Mouse (Mus musculus) cortical plate, adult 2 months (tissue): ENCODE results near the gene Ak2. TPM values are rescaled to one million over a fixed set of nuclear protein-coding genes. Genes with fewer than 3 reads are reported as not detected.

Source experiments
- H3K27ac ChIP-seq: fragments of 200-500 bp; 2 replicates; pipeline ENCODE4 v1.5.1; 2012; ENCODE audit warnings: low read length, control low read depth, inconsistent platforms; ENCODE audit not compliant: insufficient read depth
- H3K4me1 ChIP-seq: fragments of 200-500 bp; 2 replicates; pipeline ENCODE4 v1.6.1; 2011; ENCODE audit warnings: low read length; ENCODE audit not compliant: control insufficient read depth, insufficient read depth
- H3K4me3 ChIP-seq: fragments of 200-500 bp; 2 replicates; pipeline ENCODE4 v1.5.1; 2011; ENCODE audit warnings: mild to moderate bottlenecking, low read length, control low read depth; ENCODE audit not compliant: insufficient read depth
- CTCF ChIP-seq: fragments of 200-500 bp; IDR thresholded peaks from 2 replicates; pipeline ENCODE4 v1.5.1; 2011; ENCODE audit warnings: mild to moderate bottlenecking, control low read depth, low read length; ENCODE audit not compliant: insufficient read depth; ENCODE audit errors: extremely low read depth
- POLR2A ChIP-seq: fragments of 200-500 bp; IDR thresholded peaks from 2 replicates; pipeline ENCODE4 v1.6.1; 2011; ENCODE audit warnings: mild to moderate bottlenecking, low read length, control low read depth; ENCODE audit not compliant: insufficient read depth; ENCODE audit errors: extremely low read depth
- polyA plus RNA-seq: library from polyadenylated mRNA; depleted of rRNA; stranded (reverse); fragments of >200 nt; gene quantifications from 2 replicates; pipeline ENCODE4 v1.2.3, GENCODE M21; 2012; rRNA removed

The Ak2 gene
- polyA plus RNA-seq: 36.3 and 38.7 TPM in 2 replicates

DNA sequence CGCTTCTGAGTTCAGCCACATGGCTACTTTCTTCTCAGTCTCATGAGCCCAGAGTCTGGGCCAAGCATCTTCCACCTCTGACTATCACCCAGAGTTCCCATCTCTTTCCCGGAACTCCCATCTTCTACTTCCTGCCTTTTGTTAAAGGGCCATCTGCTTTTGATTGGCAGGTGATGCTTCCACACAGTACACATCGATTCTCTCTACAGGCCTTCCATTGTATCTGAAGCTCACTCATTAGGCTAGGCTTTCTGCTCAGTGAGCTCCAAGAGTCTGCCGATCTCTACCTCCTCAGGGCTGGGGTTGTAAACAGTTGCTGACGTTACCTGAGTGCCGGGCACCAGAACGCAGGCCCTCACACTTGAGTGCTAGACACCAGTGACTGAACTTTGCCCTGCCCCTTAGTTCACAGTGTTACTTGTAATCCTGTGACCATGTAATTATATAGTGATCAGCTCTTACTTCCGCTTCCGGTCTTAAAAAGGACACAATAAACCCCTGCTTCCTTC, at the start of gene Ak2:
Gene Ak2 (plus strand): TSS at position 459 of the 509 bp plus-strand sequence.
- no peak within 1 kb of the TSS; the same call in 1 of the 2 replicates for H3K4me3 ChIP-seq
- H3K4me1 ChIP-seq: peaks cover 4% of the 10 kb centered on the region
- TF ChIP-seq POLR2A (no peak), CTCF (no peak)
- H3K27ac ChIP-seq: no peak within 1 kb of the TSS

DNA sequence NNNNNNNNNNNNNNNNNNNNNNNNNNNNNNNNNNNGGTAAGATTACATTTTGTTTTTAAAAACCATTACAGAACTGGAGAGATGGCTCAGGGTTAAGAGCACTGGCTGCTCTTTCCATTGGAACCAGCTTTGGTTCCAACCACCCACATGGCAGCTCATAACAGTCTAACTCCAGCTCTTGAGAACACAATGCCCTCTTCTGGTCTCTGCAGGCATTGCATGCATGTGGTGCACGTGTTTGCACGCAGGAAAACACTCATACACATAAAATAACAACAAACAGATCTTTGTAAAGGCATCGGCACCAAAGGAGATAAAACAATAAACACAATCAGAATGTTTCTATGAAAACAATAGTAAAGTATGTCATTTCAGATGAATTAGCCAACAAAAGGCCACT, 49.4 kb upstream of the Ak2 start:
- Histone ChIP-seq H3K27ac (no peak overlapping the region), H3K4me1 (no peaks in the 10 kb centered on the region), H3K4me3 (no peak overlapping the region)
- TF ChIP-seq POLR2A (no peak), CTCF (0 out of 2 replicates have a peak, but pooled peaks have one; percentile 31)

DNA sequence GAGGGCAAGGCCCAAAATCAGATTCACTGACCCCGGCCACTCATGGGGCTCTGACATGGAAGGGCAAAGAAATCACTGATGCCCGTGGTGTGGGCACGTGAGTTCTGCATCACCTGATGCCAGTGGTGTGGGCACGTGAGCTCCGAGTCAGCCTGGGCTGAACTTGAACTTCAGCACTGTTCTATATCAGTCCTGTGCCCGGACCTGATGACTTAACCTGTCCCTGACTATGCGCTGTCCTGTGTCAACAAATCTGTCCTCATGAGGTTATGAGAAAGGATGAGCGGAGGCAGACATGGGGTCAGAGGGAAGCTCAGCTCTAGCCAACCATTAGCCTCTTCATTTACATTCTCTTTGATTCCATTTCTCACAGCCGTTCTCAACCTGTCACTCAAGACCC, 45.0 kb upstream of the Ak2 start:
- Histone ChIP-seq H3K27ac (no peak overlapping the region), H3K4me1 (no peaks in the 10 kb centered on the region), H3K4me3 (no peak overlapping the region)
- TF ChIP-seq CTCF (no peak), POLR2A (no peak)

GRCm38 (mm10) chr4:128947326-128947933, 44.3 kb upstream of the Ak2 start:
- no peak overlapping the region for H3K4me3 ChIP-seq
- no peak for TF ChIP-seq CTCF
- no peak for TF ChIP-seq POLR2A
- no peak overlapping the region for H3K27ac ChIP-seq
- H3K4me1 ChIP-seq: no peaks in the 10 kb centered on the region

- no peaks in the 10 kb centered on the region for H3K4me1 ChIP-seq
- no peak overlapping the region for H3K4me3 ChIP-seq
- no peak overlapping the region for H3K27ac ChIP-seq
- no peak for TF ChIP-seq POLR2A
- peak; percentile 60 for TF ChIP-seq CTCF
Observed at GRCm38 (mm10) chr4:128948137-128948674, 43.6 kb upstream of the Ak2 start.

DNA sequence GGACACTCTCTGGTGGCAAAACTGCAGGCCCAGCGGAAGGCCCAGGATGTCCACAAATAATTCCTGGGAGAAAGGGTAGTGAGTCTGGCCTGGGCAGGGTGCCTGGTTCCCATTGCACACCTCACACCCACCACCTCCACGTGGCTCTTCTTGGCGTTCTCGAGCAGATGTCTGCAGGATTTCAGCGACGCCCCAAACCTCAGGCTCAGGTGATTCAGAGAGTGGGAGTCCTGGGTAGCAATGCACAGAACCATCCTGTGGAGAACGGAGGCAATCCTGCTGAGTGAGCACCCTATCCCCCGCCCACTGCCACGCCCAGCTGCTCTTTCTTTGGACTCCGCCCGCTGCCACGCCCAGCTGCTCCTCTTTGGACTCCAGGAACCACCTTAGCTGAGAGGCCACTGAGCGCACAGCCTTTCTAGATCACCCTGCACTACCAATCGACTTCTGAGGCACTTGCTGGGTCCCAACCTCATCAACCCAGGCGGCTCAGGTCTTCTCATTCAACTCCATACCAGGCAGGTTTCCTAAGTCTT, 42.2 kb upstream of the Ak2 start:
- TF ChIP-seq CTCF (no peak), POLR2A (no peak)
- Histone ChIP-seq H3K27ac (no peak overlapping the region), H3K4me1 (no peaks in the 10 kb centered on the region), H3K4me3 (no peak overlapping the region)

GRCm38 (mm10) chr4:128950461-128950860, 41.3 kb upstream of the Ak2 start:
- Histone ChIP-seq H3K4me1 (no peaks in the 10 kb centered on the region), H3K27ac (no peak overlapping the region), H3K4me3 (no peak overlapping the region)
- TF ChIP-seq CTCF (no peak), POLR2A (no peak)

- Histone ChIP-seq H3K27ac (no peak overlapping the region), H3K4me3 (no peak overlapping the region), H3K4me1 (no peaks in the 10 kb centered on the region)
- no peak for TF ChIP-seq CTCF
- TF ChIP-seq POLR2A: no peak
Observed at GRCm38 (mm10) chr4:128953851-128954250, 37.9 kb upstream of the Ak2 start.

DNA sequence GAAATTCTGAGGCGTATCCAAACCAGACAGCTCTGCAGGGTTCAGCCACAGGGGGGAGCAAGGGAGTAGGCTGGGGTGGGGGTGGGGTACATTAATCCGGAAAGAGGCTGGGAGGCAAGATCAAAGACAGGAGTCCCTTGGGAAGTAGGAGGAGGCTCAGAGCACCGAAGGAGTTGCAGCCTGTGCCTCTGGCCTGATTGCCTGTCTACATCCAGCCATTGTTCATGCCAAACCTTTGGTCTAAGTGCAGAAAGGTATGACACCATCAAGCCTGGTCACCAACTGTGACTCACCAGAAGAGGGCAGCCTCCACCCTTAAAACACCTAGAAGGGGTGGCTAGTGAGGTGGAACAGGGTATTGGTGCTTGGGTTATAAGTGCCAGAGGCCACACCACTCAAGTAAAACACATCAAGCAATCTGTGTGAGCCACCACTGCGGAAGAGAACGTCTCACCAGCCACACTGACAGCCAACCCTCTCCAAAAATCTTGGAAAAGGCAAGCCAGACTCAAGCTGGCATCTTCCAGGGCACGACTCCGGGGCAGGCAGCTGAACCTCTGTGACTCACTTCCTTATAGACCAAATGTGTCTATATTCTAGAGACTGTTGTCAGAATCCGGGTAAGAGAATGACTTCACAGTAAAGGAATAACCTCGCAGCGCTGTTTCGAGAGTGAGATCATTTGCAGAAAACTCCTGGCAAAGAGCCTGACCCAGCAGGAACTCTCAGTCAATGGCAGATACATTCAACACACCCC, 34.4 kb upstream of the Ak2 start:
- H3K4me1 ChIP-seq: 0 out of 2 replicates have a peak, but pooled peaks cover 1% of the 10 kb centered on the region
- no peak overlapping the region for H3K27ac ChIP-seq
- no peak for TF ChIP-seq POLR2A
- peak; percentile 50 for TF ChIP-seq CTCF
- no peak overlapping the region for H3K4me3 ChIP-seq

DNA sequence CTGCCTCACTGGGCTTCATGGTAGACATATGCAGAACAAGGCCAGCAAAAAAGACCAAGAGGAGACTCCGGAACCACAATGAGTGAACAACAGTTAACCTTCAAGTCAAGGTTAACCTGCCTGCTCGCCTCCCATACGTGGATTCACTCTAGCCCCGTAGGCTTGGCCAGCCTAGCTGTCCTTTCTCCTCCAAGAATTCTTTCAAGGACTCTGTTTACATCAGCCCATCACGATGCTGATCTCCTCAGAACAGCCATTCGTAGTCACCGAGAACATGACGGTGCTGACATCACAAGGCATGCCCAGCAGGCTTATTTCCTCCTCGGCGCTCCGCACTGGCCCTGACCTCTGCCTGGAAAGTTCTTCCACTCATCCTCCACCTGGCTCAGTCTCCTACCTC, 33.6 kb upstream of the Ak2 start:
- H3K4me3 ChIP-seq: no peak overlapping the region
- no peak for TF ChIP-seq CTCF
- TF ChIP-seq POLR2A: no peak
- H3K4me1 ChIP-seq: 0 out of 2 replicates have a peak, but pooled peaks cover 1% of the 10 kb centered on the region
- no peak overlapping the region for H3K27ac ChIP-seq
